Mouse (Mus musculus) megakaryocyte, embryonic 14.5 days (primary cell): Measurements from ENCODE around the gene Mical2.

Source experiments
- FLI1 ChIP-seq: IDR thresholded peaks from 2 replicates; pipeline ENCODE4 v1.6.1; 2012; ENCODE audit warnings: low read length, inconsistent platforms, mixed read lengths
- GATA1 ChIP-seq: IDR thresholded peaks from 3 replicates; pipeline ENCODE4 v1.6.1; 2012; ENCODE audit warnings: mixed read lengths, low read length, inconsistent platforms, borderline replicate concordance

- TF ChIP-seq FLI1 (no peak), GATA1 (no peak)
Measured at GRCm38 (mm10) chr7:112313670-112314069, 88.0 kb downstream of the Mical2 start.
